ENCODE assay signal across 15 mouse cellular contexts in the genomic region with DNA sequence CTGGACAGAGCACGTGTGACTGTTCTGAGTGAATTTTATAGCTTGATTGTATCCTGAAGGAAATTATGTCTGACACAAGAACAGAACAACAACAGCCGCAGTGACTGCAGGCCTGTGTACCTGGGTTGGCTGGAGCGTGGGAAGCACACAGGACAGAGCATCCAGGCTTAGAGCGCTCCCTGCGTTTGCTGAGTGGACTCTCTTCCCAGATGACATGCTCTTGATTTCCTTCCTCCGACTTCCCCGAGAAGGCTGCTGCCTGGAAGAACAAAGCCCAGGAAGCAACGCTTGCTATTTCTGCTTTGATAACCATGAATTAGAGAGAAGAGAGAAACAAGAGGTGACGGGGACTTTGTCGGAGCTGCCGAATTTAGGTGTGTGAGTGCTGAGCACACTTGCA.
A peak's percentile ranks its signal among the peaks of the same experiment; 100 is the strongest.
DNase-seq lines count a peak whose midpoint lies in the region; ATAC-seq and TF ChIP-seq lines count a peak whose summit lies in the region.
"Had no signal": no experiment of that assay in that cellular context is flagged by ENCODE, and none has a peak within 500 bp of the region (broad histone marks: within the 10 kb centered on the region; RNA-seq: fewer than 3 reads in every experiment).

No protein-coding gene starts in this region.

- H3K9me3 ChIP-seq in forebrain, postnatal 0 days (ENCODE audit: low read length): no peaks in the 10 kb centered on the region
- no peaks in the 10 kb centered on the region for H3K9me3 ChIP-seq in forebrain, embryonic 16.5 days (ENCODE audit: control insufficient read depth, low read length)
- H3K9me3 ChIP-seq: embryonic facial prominence, embryonic 15.5 days had no signal

- no peak overlapping the region for H3K27ac ChIP-seq in forebrain, postnatal 0 days (ENCODE audit: low read depth, low read length)
- H3K27ac ChIP-seq in forebrain, embryonic 16.5 days (ENCODE audit: low read length): no peak overlapping the region
- H3K27ac ChIP-seq: embryonic facial prominence, embryonic 15.5 days; limb, embryonic 12.5 days; liver, embryonic 14.5 days had no signal

- 0 out of 2 replicates have a peak, but pooled peaks have one; percentile 15 for TF ChIP-seq CTCF in forebrain, postnatal 0 days (IDR thresholded peaks at IDR 0.05; ENCODE audit: low read depth)

- DNase-seq in forebrain, postnatal 0 days: no peak
- DNase-seq in kidney, postnatal 14 days: peak; percentile 12
- DNase-seq in kidney, adult 8-10 months: no peak
- peak; percentile 10 for DNase-seq in right cerebral cortex, postnatal 25 days
- DNase-seq in right cerebral cortex, postnatal 4 days: no peak
- DNase-seq in gastrocnemius, postnatal 10 days: no peak
- DNase-seq: adrenal gland, postnatal 25 days; cerebellum, adult 2 months; kidney, adult 2 months; midbrain, embryonic 14.5 days; thymus, postnatal 4 days had no signal

- H3K9ac ChIP-seq in forebrain, postnatal 0 days: no peak overlapping the region
- no peak overlapping the region for H3K9ac ChIP-seq in forebrain, embryonic 16.5 days (replicated peaks; ENCODE audit: low read depth, low read length)
- H3K9ac ChIP-seq: embryonic facial prominence, embryonic 15.5 days; limb, embryonic 12.5 days; liver, embryonic 14.5 days had no signal

- H3K4me3 ChIP-seq in forebrain, postnatal 0 days (ENCODE audit: low read depth, low read length): no peak overlapping the region
- no peak overlapping the region for H3K4me3 ChIP-seq in forebrain, embryonic 16.5 days (replicated peaks; ENCODE audit: low read length)
- H3K4me3 ChIP-seq: embryonic facial prominence, embryonic 15.5 days; limb, embryonic 12.5 days had no signal

- 61% methylated on average over 11 of the region's 11 CpGs for WGBS in forebrain, postnatal 0 days
- 64% methylated on average over 11 of the region's 11 CpGs for WGBS in forebrain, embryonic 16.5 days

- H3K27me3 ChIP-seq in forebrain, postnatal 0 days (ENCODE audit: insufficient read depth, low read length): no peaks in the 10 kb centered on the region
- no peaks in the 10 kb centered on the region for H3K27me3 ChIP-seq in forebrain, embryonic 16.5 days (replicated peaks; ENCODE audit: control insufficient read depth, insufficient read depth, low read length)
- H3K27me3 ChIP-seq: embryonic facial prominence, embryonic 15.5 days had no signal

- ATAC-seq in forebrain, postnatal 0 days: 0 out of 2 replicates have a peak, but pooled peaks have one; percentile 16
- no peak for ATAC-seq in forebrain, embryonic 16.5 days

- no peak overlapping the region for H3K4me2 ChIP-seq in forebrain, postnatal 0 days (ENCODE audit: low read depth)
- H3K4me2 ChIP-seq in forebrain, embryonic 16.5 days (ENCODE audit: low read length): no peak overlapping the region
- H3K4me2 ChIP-seq: embryonic facial prominence, embryonic 15.5 days; limb, embryonic 12.5 days had no signal

- no peaks in the 10 kb centered on the region for H3K4me1 ChIP-seq in forebrain, postnatal 0 days (ENCODE audit: insufficient read depth)
- no peaks in the 10 kb centered on the region for H3K4me1 ChIP-seq in forebrain, embryonic 16.5 days (replicated peaks; ENCODE audit: control insufficient read depth, insufficient read depth, low read length)
- H3K4me1 ChIP-seq: embryonic facial prominence, embryonic 15.5 days had no signal

- no peaks in the 10 kb centered on the region for H3K36me3 ChIP-seq in forebrain, postnatal 0 days (ENCODE audit: insufficient read depth)
- H3K36me3 ChIP-seq in forebrain, embryonic 16.5 days (ENCODE audit: control insufficient read depth, insufficient read depth): no peaks in the 10 kb centered on the region
- H3K36me3 ChIP-seq: embryonic facial prominence, embryonic 15.5 days; limb, embryonic 12.5 days had no signal

Comparison
In these comparisons a context has a peak if more than half of its experiments do, and no peak if none do; other contexts are left out.
1. DNase-seq: peak in kidney, postnatal 14 days (single experiment) and right cerebral cortex, postnatal 25 days (single experiment); none in forebrain, postnatal 0 days (single experiment), kidney, adult 8-10 months (0 of 2), right cerebral cortex, postnatal 4 days (single experiment) and gastrocnemius, postnatal 10 days (single experiment).